Mouse (Mus musculus) C2C12 (cell line): ENCODE results near the gene Itgb2l.

Source experiments
- CTCF ChIP-seq: IDR thresholded peaks from one replicate; pipeline ENCODE4 v1.5.1; 2011; ENCODE audit not compliant: control insufficient read depth, insufficient read depth, insufficient read length
- MYOG ChIP-seq: IDR thresholded peaks from one replicate; pipeline ENCODE4 v1.6.1; 2011; ENCODE audit not compliant: control insufficient read depth, insufficient read length; ENCODE audit errors: extremely low read depth
- USF1 ChIP-seq: IDR thresholded peaks from one replicate; pipeline ENCODE4 v1.6.1; 2011; ENCODE audit warnings: low read depth, mild to moderate bottlenecking, control low read depth, moderate library complexity

DNA sequence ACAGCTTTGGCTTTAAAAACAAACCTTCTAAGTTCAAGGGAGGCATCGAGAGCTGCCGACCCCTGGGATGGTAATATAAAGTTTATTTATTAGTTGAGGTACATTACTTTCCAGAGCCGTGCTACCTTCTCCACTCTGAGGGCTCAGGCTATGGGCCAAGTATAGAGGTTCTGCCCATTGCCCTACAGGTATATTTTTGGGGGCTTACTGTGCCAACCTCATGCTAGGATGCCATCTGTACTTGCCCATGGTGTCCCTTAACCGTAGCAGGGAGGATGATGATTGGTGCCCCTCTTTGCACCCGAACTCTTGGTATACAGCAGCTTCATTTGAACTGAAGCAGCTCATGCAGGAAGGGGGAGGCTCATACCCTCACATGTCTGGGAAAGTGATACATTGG is 14.2 kb upstream of the Itgb2l start:
- TF ChIP-seq CTCF (no peak), USF1 (no peak), MYOG (no peak)
